Mouse (Mus musculus): ENCODE measurements around the gene Ak9.

Gene Ak9

GRCm38 (mm10) chr10:41459990-41460389 lies 156.2 kb downstream of the Ak9 start:
- DNase-seq = no peak

GRCm38 (mm10) chr10:41460501-41460900 lies 156.7 kb downstream of the Ak9 start:
- no peak for DNase-seq

- DNase-seq = no peak
These were observed 157.4 kb downstream of the Ak9 start for GRCm38 (mm10) chr10:41461057-41461722.

GRCm38 (mm10) chr10:41464401-41464955 lies 160.7 kb downstream of the Ak9 start:
- no peak for DNase-seq

GRCm38 (mm10) chr10:41467325-41467724 lies 163.5 kb downstream of the Ak9 start:
- DNase-seq = no peak

- DNase-seq = no peak
These were observed 166.9 kb downstream of the Ak9 start for GRCm38 (mm10) chr10:41470693-41471092.

- DNase-seq = no peak
These were observed 168.8 kb downstream of the Ak9 start for GRCm38 (mm10) chr10:41472534-41472933.

GRCm38 (mm10) chr10:41472962-41473481 lies 169.2 kb downstream of the Ak9 start:
- DNase-seq = no peak

- peak in 1 of 2 experiments; percentile 12 for DNase-seq
These were observed 170.1 kb downstream of the Ak9 start for GRCm38 (mm10) chr10:41473782-41474468.

GRCm38 (mm10) chr10:41474981-41475391 lies 171.2 kb downstream of the Ak9 start:
- DNase-seq = no peak

- DNase-seq = peak; percentile 33 to 43
These were observed 172.6 kb downstream of the Ak9 start, which contains the start of gene Mical1 for GRCm38 (mm10) chr10:41476171-41477017. Mical1 (plus strand) TSS chr10:41476314.

- DNase-seq = no peak
These were observed 173.2 kb downstream of the Ak9 start for GRCm38 (mm10) chr10:41477018-41477277.

GRCm38 (mm10) chr10:41477278-41478181 lies 173.8 kb downstream of the Ak9 start:
- peak; percentile 49 to 50 for DNase-seq

GRCm38 (mm10) chr10:41479961-41480360 lies 176.2 kb downstream of the Ak9 start:
- DNase-seq = no peak

- no peak for DNase-seq
These were observed 177.4 kb downstream of the Ak9 start for GRCm38 (mm10) chr10:41480938-41481880.

GRCm38 (mm10) chr10:41482446-41482845 lies 178.7 kb downstream of the Ak9 start:
- no peak for DNase-seq
